Mouse (Mus musculus) MEL-GATA-1-ER (cell line): ENCODE measurements at regions not wholly inside any gene's neighbourhood (a gene's known extent, or its start where the extent isn't known, plus 50 kb on each side); places are given as distances from the start of the nearest gene placed in this dataset.
"Not testable (repeated sequence)": the region's sequence is repeated elsewhere in the genome, so short reads cannot be mapped to it uniquely, and the experiment has no call there.

Source experiments
- DNase-seq: peaks from one replicate; pipeline ENCODE4 v3.0.0-alpha.2; 2012; ENCODE audit warnings: low read depth; ENCODE audit errors: extremely low read depth

GRCm38 (mm10) chr5:91755958-91756357 lies 206.9 kb downstream of the Rchy1 start:
- no peak for DNase-seq

- not testable (repeated sequence) for DNase-seq
Observed at GRCm38 (mm10) chr5:91752846-91753245, 210.0 kb downstream of the Rchy1 start.

DNA sequence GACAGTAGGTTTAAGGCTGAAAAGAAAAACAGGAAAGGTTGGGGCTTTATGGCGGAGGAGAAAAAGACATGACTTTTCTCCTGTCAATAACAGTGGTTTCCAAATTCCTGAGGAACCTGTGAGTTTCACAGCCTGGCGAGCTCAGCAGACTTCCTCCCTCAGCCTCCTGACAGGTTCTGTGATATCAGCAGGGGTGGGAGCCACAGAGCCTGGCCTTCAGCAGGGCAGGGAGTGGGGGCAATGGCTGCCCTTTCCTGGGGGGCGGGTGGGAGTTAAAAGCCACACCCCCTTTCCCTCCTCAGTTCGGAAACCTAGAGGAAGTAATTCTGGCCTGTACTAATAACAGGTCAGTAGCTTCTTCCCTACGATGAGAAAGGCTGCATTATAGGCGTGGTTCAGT lies 211.7 kb downstream of the Rchy1 start:
- no peak for DNase-seq

- DNase-seq, result no peak
Observed at GRCm38 (mm10) chr5:91746077-91746476, 216.8 kb downstream of the Rchy1 start.

GRCm38 (mm10) chr5:91744389-91744788 lies 218.5 kb downstream of the Rchy1 start:
- DNase-seq, result no peak

DNA sequence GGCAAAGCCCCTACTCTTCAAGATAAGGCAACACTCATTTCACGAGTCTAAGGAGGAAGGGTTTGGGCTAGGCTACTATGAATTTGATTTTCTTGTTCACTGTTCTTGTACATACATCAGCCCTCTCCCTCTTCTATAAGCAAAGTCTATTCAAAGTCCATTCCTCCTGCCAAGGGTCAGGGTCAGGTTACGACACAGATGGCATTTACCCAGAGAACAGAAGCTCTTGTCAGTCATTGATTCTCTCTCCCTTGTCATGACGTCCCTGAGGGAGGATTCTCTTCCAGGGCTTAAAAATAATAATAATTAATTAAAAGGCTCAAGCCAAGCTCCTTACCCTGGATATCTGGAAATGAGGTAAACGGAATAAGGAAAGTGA lies 222.7 kb downstream of the Rchy1 start:
- DNase-seq, result no peak

- no peak for DNase-seq
Observed at GRCm38 (mm10) chr5:91739433-91740158, 222.2 kb downstream of the Parm1 start.

GRCm38 (mm10) chr5:91732002-91732401 lies 214.6 kb downstream of the Parm1 start:
- DNase-seq, result no peak

- no peak for DNase-seq
Observed at GRCm38 (mm10) chr5:91731155-91731554, 213.7 kb downstream of the Parm1 start.

DNA sequence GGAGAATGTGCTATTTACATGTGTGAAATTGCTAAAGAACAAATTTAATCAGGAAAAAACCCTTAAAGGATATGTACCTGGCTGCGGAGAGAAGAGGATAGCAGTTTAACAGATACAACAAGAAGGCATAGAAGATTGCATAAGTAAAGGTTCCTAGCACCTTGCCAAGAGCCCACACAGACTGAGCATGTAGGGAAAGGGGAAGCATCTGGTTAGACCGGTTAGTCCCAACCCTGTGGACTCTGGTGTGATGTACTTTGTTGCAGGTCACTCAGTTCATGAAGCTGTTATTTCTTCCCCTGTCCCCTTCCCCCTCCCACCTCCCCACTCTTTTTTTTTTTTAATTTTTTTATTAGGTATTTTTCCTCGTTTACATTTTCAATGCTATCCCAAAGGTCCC lies 212.5 kb downstream of the Parm1 start:
- DNase-seq, result no peak

- DNase-seq, result no peak
Observed at GRCm38 (mm10) chr5:91729415-91729814, 212.0 kb downstream of the Parm1 start.

- no peak for DNase-seq
Observed at GRCm38 (mm10) chr5:91727448-91727847, 210.0 kb downstream of the Parm1 start.

DNA sequence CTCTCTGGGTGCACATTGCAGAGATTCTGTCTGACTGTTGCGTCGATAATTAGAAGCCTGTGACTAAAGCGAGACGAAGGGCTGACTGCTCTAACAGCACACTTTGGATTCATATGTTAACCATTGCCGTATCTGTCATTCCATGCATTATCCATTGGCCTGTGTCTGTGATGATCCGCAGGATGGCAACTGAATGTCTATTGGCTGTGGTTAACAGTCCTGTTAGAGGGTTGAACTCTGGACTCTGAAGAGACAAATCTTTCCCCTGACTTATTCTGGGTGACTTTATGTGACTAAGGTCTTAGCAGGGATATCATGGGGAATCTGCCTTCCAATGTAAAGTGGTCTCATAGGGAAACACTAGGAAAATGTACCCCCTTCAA lies 208.7 kb downstream of the Parm1 start:
- no peak for DNase-seq

GRCm38 (mm10) chr5:91725380-91726117 lies 208.1 kb downstream of the Parm1 start:
- peak; percentile 72 for DNase-seq

GRCm38 (mm10) chr5:91724881-91725280 lies 207.5 kb downstream of the Parm1 start:
- DNase-seq, result peak; percentile 79

DNA sequence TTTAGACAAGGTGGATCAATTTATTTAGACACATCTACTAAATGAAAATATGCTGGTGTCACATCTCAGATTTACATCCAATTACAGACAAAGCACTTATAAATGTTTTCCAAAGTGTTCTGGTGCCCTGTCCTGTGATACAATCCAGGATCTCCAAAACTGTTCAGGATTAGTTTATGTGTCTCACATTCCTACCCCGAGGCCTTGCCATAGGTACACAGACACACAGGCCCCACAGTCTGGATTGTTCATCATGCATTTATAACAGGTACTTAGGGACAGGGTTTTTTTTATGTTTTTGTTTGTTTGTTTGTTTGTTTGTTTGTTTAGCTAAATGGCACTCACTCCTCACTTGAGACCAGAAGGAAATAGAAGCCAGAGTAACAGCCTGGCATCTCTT lies 206.0 kb downstream of the Parm1 start:
- DNase-seq, result no peak

DNA sequence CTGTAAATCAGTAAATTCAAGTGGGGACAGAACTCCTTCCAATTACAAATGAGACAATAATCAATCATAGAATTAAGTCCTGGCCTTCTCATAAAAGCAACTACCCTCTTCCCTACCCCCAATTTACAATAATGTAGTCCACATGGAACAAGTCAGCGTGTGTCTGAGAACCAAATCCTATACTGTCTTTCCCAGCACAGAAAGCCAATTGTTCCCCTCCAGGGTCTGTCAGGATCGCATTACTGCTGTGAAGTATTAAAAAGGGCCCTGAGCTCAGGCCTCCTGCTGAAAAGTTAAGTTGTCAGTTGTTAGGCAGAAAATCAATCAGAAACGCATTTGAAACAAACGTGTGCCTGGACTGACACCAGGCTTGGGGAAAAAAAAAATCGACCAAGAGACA lies 205.6 kb downstream of the Parm1 start:
- no peak for DNase-seq

GRCm38 (mm10) chr5:91722403-91722802 lies 205.0 kb downstream of the Parm1 start:
- DNase-seq, result no peak

GRCm38 (mm10) chr5:91721231-91722096 lies 204.0 kb downstream of the Parm1 start:
- peak; percentile 86 for DNase-seq

GRCm38 (mm10) chr5:91713020-91713419 lies 195.6 kb downstream of the Parm1 start:
- no peak for DNase-seq

DNA sequence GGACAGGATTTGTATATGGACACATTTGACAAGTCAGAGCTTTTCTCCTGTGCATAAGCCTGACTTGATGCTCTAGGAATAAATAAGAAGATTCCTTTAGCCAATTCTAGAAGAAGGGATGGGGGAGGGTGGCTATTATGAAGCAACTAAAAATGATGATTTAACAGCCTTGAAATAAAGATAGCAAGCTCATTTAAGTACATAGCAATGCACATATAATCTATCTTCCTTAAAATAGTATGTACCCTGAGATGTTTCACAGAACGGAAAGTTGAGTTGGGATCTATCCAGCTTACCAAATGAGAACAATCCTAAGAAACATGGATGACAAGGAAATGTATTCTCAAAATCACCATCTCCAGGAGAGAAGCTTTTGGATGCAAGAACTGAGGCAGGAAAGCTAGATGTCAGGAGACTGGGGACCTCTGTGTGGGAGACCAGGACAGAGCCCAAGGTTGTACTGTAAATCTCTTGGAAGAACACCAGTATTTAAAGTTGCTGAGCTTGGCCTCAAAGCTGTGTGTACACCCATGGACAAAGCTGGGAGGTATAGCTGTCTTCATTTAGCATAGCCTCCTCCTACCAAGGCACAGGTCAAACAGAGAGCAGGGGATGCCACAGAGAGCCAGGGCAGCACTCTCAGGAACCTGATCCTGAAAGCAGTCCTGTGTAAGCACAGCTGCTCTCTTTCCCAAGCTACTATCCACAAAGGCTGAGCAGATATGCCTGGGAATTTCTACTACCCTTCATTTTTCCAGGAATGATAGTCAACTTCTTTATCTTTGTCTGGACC lies 192.3 kb downstream of the Parm1 start:
- DNase-seq, result no peak
